Mouse (Mus musculus): ENCODE measurements around the gene Gli1. TPM values are rescaled to one million over a fixed set of nuclear protein-coding genes. Genes with fewer than 3 reads are reported as not detected.

Gli1 gene
- polyA plus RNA-seq, 1 experiment: 29.0 TPM

Other genes starting within 250 kb of the Gli1 start
- 53.9 and 72.8 TPM in 2 replicates for gene Os9, start 220.8 kb downstream of the Gli1 start, polyA plus RNA-seq (2012; rRNA removed)
- 6.2 and 7.9 TPM in 2 replicates for gene B4galnt1, start 176.7 kb downstream of the Gli1 start, polyA plus RNA-seq (2012; rRNA removed)
- 0.72 and 1.5 TPM in 2 replicates for gene Slc26a10, start 161.3 kb downstream of the Gli1 start, polyA plus RNA-seq (2012; rRNA removed)
- gene Arhgef25, start 151.9 kb downstream of the Gli1 start, polyA plus RNA-seq (2012; rRNA removed): 178 and 188 TPM in 2 replicates
- 193 and 272 TPM in 2 replicates for gene Dtx3, start 146.2 kb downstream of the Gli1 start, polyA plus RNA-seq (2012; rRNA removed)
- 47.7 and 48.4 TPM in 2 replicates for gene Pip4k2c, start 130.4 kb downstream of the Gli1 start, polyA plus RNA-seq (2012; rRNA removed)
- 5.9 and 6.6 TPM in 2 replicates for gene Kif5a, start 78.6 kb downstream of the Gli1 start, polyA plus RNA-seq (2012; rRNA removed)
- 173 and 201 TPM in 2 replicates for gene Dctn2, start 75.6 kb downstream of the Gli1 start, polyA plus RNA-seq (2012; rRNA removed)
- gene Mbd6, start 53.0 kb downstream of the Gli1 start, polyA plus RNA-seq (2012; rRNA removed): 19.8 and 42.1 TPM in 2 replicates
- gene Mars, start 30.2 kb downstream of the Gli1 start, polyA plus RNA-seq (2012; rRNA removed): 44.7 and 47.7 TPM in 2 replicates
- 6.7 and 8.4 TPM in 2 replicates for gene Arhgap9, start 20.0 kb downstream of the Gli1 start, polyA plus RNA-seq (2012; rRNA removed)
- gene Inhbe, start 12.4 kb upstream of the Gli1 start, polyA plus RNA-seq (2012; rRNA removed): not detected in 2 replicates
- not detected in 2 replicates for gene Inhbc, start 28.5 kb upstream of the Gli1 start, polyA plus RNA-seq (2012; rRNA removed)
- gene R3hdm2, start 38.4 kb upstream of the Gli1 start, polyA plus RNA-seq (2012; rRNA removed): 19.3 and 41.9 TPM in 2 replicates
- gene Stac3, start 159.7 kb upstream of the Gli1 start, polyA plus RNA-seq (2012; rRNA removed): 2.3 and 4.3 TPM in 2 replicates
- 21.2 and 32.1 TPM in 2 replicates for gene Ndufa4l2, start 173.0 kb upstream of the Gli1 start, polyA plus RNA-seq (2012; rRNA removed)
- gene Shmt2, start 180.5 kb upstream of the Gli1 start, polyA plus RNA-seq (2012; rRNA removed): 58.7 and 63.9 TPM in 2 replicates
- gene Nxph4, start 192.6 kb upstream of the Gli1 start, polyA plus RNA-seq (2012; rRNA removed): 0.04 and 0.07 TPM in 2 replicates

Data from urinary bladder, adult 2 months (tissue).